Mouse (Mus musculus): Measurements from ENCODE around the gene Trim71. TPM values are rescaled to one million over a fixed set of nuclear protein-coding genes. Genes with fewer than 3 reads are reported as not detected.
A peak's percentile ranks its signal among the peaks of the same experiment; 100 is the strongest.

The Trim71 gene
- polyA plus RNA-seq, 1 experiment from 2014 or later = 0.01 TPM

- DNase-seq (ENCODE audit: low spot score) = no peak
Measured at GRCm38 (mm10) chr9:114557086-114557485, 7.1 kb downstream of the Trim71 start.

- DNase-seq (ENCODE audit: low spot score) = no peak
Measured at GRCm38 (mm10) chr9:114556276-114556855, 7.8 kb downstream of the Trim71 start.

- DNase-seq (ENCODE audit: low spot score) = no peak
Measured at GRCm38 (mm10) chr9:114554355-114554979, 9.7 kb downstream of the Trim71 start.

GRCm38 (mm10) chr9:114553828-114554227 lies 10.3 kb downstream of the Trim71 start:
- DNase-seq (ENCODE audit: low spot score) = no peak

- no peak for DNase-seq (ENCODE audit: low spot score)
Measured at GRCm38 (mm10) chr9:114550033-114550432, 14.1 kb downstream of the Trim71 start.

- DNase-seq (ENCODE audit: low spot score) = no peak
Measured at GRCm38 (mm10) chr9:114549117-114549516, 15.1 kb downstream of the Trim71 start.

GRCm38 (mm10) chr9:114548496-114548895 lies 15.7 kb downstream of the Trim71 start:
- DNase-seq (ENCODE audit: low spot score) = no peak

- DNase-seq (ENCODE audit: low spot score) = peak; percentile 25
Measured at GRCm38 (mm10) chr9:114547643-114548077, 16.5 kb downstream of the Trim71 start.

GRCm38 (mm10) chr9:114546765-114547164 lies 17.4 kb downstream of the Trim71 start:
- peak; percentile 80 for DNase-seq (ENCODE audit: low spot score)

GRCm38 (mm10) chr9:114544754-114545393 lies 19.3 kb downstream of the Trim71 start:
- DNase-seq (ENCODE audit: low spot score) = no peak

- DNase-seq (ENCODE audit: low spot score) = no peak
Measured at GRCm38 (mm10) chr9:114543882-114544753, 20.1 kb downstream of the Trim71 start.

GRCm38 (mm10) chr9:114541279-114541741 lies 22.9 kb downstream of the Trim71 start:
- DNase-seq (ENCODE audit: low spot score) = no peak

GRCm38 (mm10) chr9:114538996-114539563 lies 25.1 kb downstream of the Trim71 start:
- no peak for DNase-seq (ENCODE audit: low spot score)

- no peak for DNase-seq (ENCODE audit: low spot score)
Measured at GRCm38 (mm10) chr9:114536628-114537027, 27.5 kb downstream of the Trim71 start.

GRCm38 (mm10) chr9:114534747-114535517 lies 29.2 kb downstream of the Trim71 start:
- no peak for DNase-seq (ENCODE audit: low spot score)

GRCm38 (mm10) chr9:114533848-114534247 lies 30.3 kb downstream of the Trim71 start:
- no peak for DNase-seq (ENCODE audit: low spot score)

- no peak for DNase-seq (ENCODE audit: low spot score)
Measured at GRCm38 (mm10) chr9:114531276-114531675, 32.9 kb downstream of the Trim71 start.

GRCm38 (mm10) chr9:114528680-114529048 lies 35.5 kb downstream of the Trim71 start:
- DNase-seq (ENCODE audit: low spot score) = no peak

- no peak for DNase-seq (ENCODE audit: low spot score)
Measured at GRCm38 (mm10) chr9:114527992-114528679, 36.0 kb downstream of the Trim71 start.

GRCm38 (mm10) chr9:114527085-114527484 lies 37.1 kb downstream of the Trim71 start:
- peak; percentile 79 for DNase-seq (ENCODE audit: low spot score)
